Mouse (Mus musculus) stomach, embryonic 14.5 days (tissue): ENCODE data around the gene Casp3. TPM values are rescaled to one million over a fixed set of nuclear protein-coding genes. Genes with fewer than 3 reads are reported as not detected.
A peak's percentile ranks its signal among the peaks of the same experiment; 100 is the strongest.

Experiments used
- ATAC-seq: fragments of 200-750 bp; cut with Nextera tagmentation; 2 replicates; pipeline ENCODE4 v1.8.0; 2017; ENCODE audit warnings: low read depth, moderate TSS enrichment; ENCODE audit not compliant: insufficient number of reproducible peaks, insufficient read depth, low FRiP score
- H3K27ac ChIP-seq: fragments of 300-500 bp; sonication (generic); 2 replicates; pipeline ENCODE4 v1.5.1; 2014; ENCODE audit warnings: mild to moderate bottlenecking, low read length, moderate library complexity, mixed read lengths
- H3K27me3 ChIP-seq: fragments of 300-500 bp; sonication (generic); 2 replicates; pipeline ENCODE4 v1.6.1; 2014; ENCODE audit warnings: low read length, control low read depth, mixed read lengths; ENCODE audit not compliant: control insufficient read depth, insufficient read depth
- H3K36me3 ChIP-seq: fragments of 300-500 bp; sonication (generic); 2 replicates; pipeline ENCODE4 v1.6.1; 2014; ENCODE audit warnings: mild to moderate bottlenecking, control low read depth, low read length, moderate library complexity, mixed read lengths; ENCODE audit not compliant: control insufficient read depth, insufficient read depth
- H3K4me1 ChIP-seq: fragments of 300-500 bp; sonication (generic); 2 replicates; pipeline ENCODE4 v1.6.1; 2014; ENCODE audit warnings: low read length, control low read depth, mixed read lengths; ENCODE audit not compliant: control insufficient read depth, insufficient read depth
- H3K4me2 ChIP-seq: fragments of 300-500 bp; sonication (generic); replicated peaks from 2 replicates; pipeline ENCODE4 v1.6.1; 2014; ENCODE audit warnings: low read depth, low read length, control low read depth
- H3K4me3 ChIP-seq: fragments of 300-500 bp; sonication (generic); 2 replicates; pipeline ENCODE4 v1.5.1; 2014; ENCODE audit warnings: low read depth, low read length, control low read depth
- H3K9ac ChIP-seq: fragments of 300-500 bp; sonication (generic); replicated peaks from 2 replicates; pipeline ENCODE4 v1.6.1; 2014; ENCODE audit warnings: low read depth, mild to moderate bottlenecking, control low read depth, low read length, moderate library complexity, mixed read lengths
- H3K9me3 ChIP-seq: fragments of 300-500 bp; sonication (generic); 2 replicates; pipeline ENCODE4 v1.6.1; 2016; ENCODE audit warnings: low read depth, low read length, control low read depth; ENCODE audit not compliant: control insufficient read depth
- whole genome bisulfite sequencing: fragments of 180-500 bp; shearing (Covaris S2); extraction: QIAGEN DNeasy Blood & Tissue Kit; methylation state at CpG from one replicate; pipeline ENCODE4 v1.1.7; 2014; 5-methylcytosine and 5-hydroxymethylcytosine counted together
- polyA plus RNA-seq: library from polyadenylated mRNA; unstranded; fragments of >200 nt; fragmentation: Nextera tagmentation; extraction: Ambion mirVana; gene quantifications from 2 replicates; pipeline ENCODE4 v1.2.1, GENCODE M21; 2014

The Casp3 gene
- polyA plus RNA-seq, 1 experiment from 2014 or later: 53.9 TPM

DNA sequence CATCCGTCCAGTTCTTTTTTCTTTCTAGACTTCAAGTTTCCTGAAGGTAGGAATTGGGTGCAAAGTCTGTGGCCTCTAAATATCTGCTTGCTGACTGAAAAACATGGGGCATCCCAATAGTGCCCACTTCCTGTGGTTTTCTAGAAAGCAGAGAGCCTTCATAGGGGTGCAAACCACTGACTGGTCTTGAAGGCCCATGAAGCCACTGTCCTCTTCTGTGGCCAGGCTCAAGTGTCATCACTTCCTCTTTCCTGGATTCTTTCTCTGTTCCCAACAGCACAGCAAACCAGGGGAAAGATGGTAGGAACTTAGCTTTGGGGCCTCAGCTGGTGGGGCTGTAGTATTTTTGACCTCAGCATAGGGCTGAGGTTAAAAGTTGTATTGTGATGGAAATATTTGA lies 11.6 kb downstream of the Casp3 start:
- Histone ChIP-seq H3K27me3 (no peaks in the 10 kb centered on the region), H3K36me3 (peaks cover 22% of the 10 kb centered on the region), H3K27ac (no peak overlapping the region), H3K9me3 (no peaks in the 10 kb centered on the region), H3K4me2 (no peak overlapping the region), H3K4me1 (peaks cover 9% of the 10 kb centered on the region), H3K9ac (no peak overlapping the region), H3K4me3 (no peak overlapping the region)
- ATAC-seq: no peak
- 96% methylated on average over 1 of the region's 1 CpGs for WGBS

DNA sequence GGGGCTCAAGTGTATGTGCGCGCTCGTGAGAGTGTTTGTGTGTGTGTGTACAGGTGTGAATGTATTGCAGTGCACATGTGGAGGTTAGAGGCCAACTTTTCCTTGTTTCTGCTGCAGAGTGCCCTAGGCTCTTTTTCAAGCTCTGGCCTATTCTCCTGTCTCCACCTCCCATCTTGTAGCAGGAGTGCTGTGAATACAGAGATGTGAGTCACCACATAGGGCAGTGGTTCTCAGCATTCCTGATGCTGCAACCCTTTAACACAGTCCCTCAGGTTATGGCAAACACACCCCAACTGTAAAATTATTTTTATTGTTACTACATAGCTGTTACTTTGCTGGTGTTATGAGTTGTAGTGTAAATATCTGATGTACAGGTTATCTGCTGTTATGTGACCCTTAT lies 13.3 kb downstream of the Casp3 start:
- no peak overlapping the region for H3K4me3 ChIP-seq
- no peaks in the 10 kb centered on the region for H3K27me3 ChIP-seq
- peaks cover 3% of the 10 kb centered on the region; the same call in 1 of the 2 replicates for H3K4me1 ChIP-seq
- ATAC-seq: no peak
- 92% methylated on average over 3 of the region's 3 CpGs for WGBS
- H3K36me3 ChIP-seq: peaks cover 39% of the 10 kb centered on the region
- H3K9ac ChIP-seq: no peak overlapping the region
- H3K9me3 ChIP-seq: no peaks in the 10 kb centered on the region
- H3K27ac ChIP-seq: no peak overlapping the region
- H3K4me2 ChIP-seq: no peak overlapping the region

- H3K9ac ChIP-seq: no peak overlapping the region
- no peak overlapping the region for H3K4me2 ChIP-seq
- H3K36me3 ChIP-seq: peaks cover 43% of the 10 kb centered on the region
- no peak overlapping the region for H3K27ac ChIP-seq
- no peaks in the 10 kb centered on the region for H3K27me3 ChIP-seq
- WGBS: 93% methylated on average over 4 of the region's 4 CpGs
- H3K4me3 ChIP-seq: no peak overlapping the region
- no peaks in the 10 kb centered on the region for H3K9me3 ChIP-seq
- peaks cover under 1% of the 10 kb centered on the region; the same call in 1 of the 2 replicates for H3K4me1 ChIP-seq
- no peak for ATAC-seq
These were observed 13.8 kb downstream of the Casp3 start for GRCm38 (mm10) chr8:46630932-46631331.

DNA sequence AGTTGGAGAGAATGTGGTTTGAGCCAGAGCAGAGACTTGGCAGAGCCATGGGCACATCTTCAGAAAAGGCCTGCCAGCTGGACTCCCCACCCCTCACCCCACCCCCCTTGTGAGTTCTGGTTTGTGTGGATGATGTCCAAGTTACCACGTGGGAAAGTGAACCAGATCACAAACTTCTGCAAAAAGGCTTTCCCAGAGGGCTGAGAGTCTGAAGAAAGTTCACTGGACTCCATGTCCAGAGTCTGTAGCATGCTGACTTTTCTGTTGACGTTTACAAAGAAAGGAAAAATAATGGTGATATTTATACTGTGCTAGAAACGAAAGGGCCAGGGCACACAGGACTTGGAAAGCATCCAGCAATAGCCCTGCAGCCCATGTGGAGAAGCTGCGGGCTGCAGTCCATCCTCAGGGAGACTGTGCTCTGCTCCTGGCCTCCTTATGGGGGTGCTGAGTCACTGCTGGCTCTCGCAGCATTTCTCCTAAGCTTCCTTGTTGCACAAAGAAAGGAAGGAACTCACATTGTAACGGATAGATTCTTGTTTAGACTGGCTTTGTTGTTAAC lies 22.0 kb downstream of the Casp3 start:
- peak; percentile 58; the same call in 1 of the 2 replicates for ATAC-seq
- H3K4me2 ChIP-seq: no peak overlapping the region
- WGBS: 44% methylated on average over 6 of the region's 6 CpGs
- H3K4me1 ChIP-seq: no peaks in the 10 kb centered on the region
- no peak overlapping the region for H3K4me3 ChIP-seq
- no peak overlapping the region for H3K27ac ChIP-seq
- no peaks in the 10 kb centered on the region for H3K9me3 ChIP-seq
- no peaks in the 10 kb centered on the region for H3K27me3 ChIP-seq
- peaks cover 33% of the 10 kb centered on the region for H3K36me3 ChIP-seq
- no peak overlapping the region for H3K9ac ChIP-seq

- no peak overlapping the region for H3K4me2 ChIP-seq
- H3K4me3 ChIP-seq: no peak overlapping the region
- no peaks in the 10 kb centered on the region for H3K27me3 ChIP-seq
- no peak overlapping the region for H3K9ac ChIP-seq
- H3K4me1 ChIP-seq: no peaks in the 10 kb centered on the region
- no peak overlapping the region; the same call in 1 of the 2 replicates for H3K27ac ChIP-seq
- ATAC-seq: no peak
- WGBS: 79% methylated on average over 5 of the region's 5 CpGs
- H3K9me3 ChIP-seq: no peaks in the 10 kb centered on the region
- peaks cover 27% of the 10 kb centered on the region for H3K36me3 ChIP-seq
These were observed 22.8 kb downstream of the Casp3 start for GRCm38 (mm10) chr8:46639852-46640251.

GRCm38 (mm10) chr8:46641272-46641671 lies 24.2 kb downstream of the Casp3 start:
- ATAC-seq: no peak
- Histone ChIP-seq H3K9me3 (no peaks in the 10 kb centered on the region), H3K4me3 (no peak overlapping the region), H3K27me3 (no peaks in the 10 kb centered on the region), H3K36me3 (peaks cover 14% of the 10 kb centered on the region), H3K9ac (no peak overlapping the region), H3K4me1 (no peaks in the 10 kb centered on the region), H3K4me2 (no peak overlapping the region), H3K27ac (no peak overlapping the region)
- WGBS: 85% methylated on average over 5 of the region's 5 CpGs

DNA sequence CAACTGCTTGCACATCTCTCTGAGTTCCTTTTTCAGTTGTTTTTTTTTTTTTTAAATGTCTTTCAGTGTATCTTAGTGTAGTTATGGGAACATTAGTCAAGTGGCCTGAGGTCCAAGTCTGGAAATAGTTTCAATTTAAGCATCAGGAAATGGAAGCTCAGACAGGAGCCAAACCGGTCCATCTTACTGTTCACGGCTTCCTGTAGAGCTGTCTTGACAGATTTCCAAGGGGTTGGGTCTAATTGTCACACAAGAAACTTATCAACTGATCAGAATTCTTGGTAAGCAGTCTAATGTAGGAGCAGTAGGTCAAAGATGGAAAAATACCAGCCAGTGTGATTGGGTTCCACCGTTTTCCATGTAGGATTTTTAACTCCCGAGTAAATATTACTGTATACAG lies 31.3 kb downstream of the Casp3 start:
- 81% methylated on average over 4 of the region's 4 CpGs for WGBS
- no peak overlapping the region for H3K27ac ChIP-seq
- H3K27me3 ChIP-seq: no peaks in the 10 kb centered on the region
- no peak overlapping the region for H3K9ac ChIP-seq
- H3K36me3 ChIP-seq: no peaks in the 10 kb centered on the region
- no peak overlapping the region for H3K4me2 ChIP-seq
- H3K4me3 ChIP-seq: no peak overlapping the region
- no peak for ATAC-seq
- no peaks in the 10 kb centered on the region for H3K4me1 ChIP-seq
- H3K9me3 ChIP-seq: no peaks in the 10 kb centered on the region

DNA sequence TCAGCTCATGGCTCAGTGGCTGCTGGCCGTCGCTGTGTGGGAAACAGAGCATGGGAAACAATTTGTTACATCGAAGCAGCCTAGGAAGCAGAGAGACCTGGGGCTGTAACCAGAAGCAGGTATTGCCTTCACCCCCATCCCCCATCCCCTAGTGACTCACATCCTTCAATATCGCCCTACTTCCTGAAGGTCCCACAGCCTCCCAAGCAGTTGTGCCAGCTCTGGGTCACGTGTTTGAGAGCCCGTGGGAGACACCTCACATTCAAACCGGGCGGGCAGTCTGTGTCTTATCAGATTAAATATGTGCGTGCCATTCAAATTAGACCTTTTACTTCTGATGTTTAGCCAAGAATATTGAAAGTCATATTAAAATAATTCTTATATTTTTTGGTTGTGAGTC lies 34.8 kb downstream of the Casp3 start:
- ATAC-seq: no peak
- WGBS: 66% methylated on average over 9 of the region's 9 CpGs

DNA sequence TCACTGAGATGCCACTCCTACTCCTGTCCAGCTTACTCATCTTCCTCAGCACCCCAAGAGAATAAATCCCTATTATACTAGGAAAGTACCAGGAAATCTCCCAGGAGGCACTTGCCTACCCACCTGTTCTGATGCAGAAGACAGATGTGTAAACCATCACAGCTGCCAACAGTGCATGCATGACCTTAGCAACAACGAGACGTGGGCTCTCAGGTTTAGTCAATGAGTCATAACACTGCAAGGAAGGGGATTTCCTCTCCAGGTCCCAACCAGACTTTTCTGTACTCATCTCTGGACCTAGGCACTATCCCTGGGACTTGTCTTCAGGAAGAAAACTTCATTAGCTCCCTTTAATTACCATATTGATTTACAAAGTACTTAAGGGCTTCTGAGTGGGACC lies 38.8 kb downstream of the Casp3 start:
- H3K4me2 ChIP-seq: no peak overlapping the region
- no peaks in the 10 kb centered on the region for H3K4me1 ChIP-seq
- H3K27me3 ChIP-seq: no peaks in the 10 kb centered on the region
- ATAC-seq: no peak
- H3K4me3 ChIP-seq: no peak overlapping the region
- 58% methylated on average over 2 of the region's 2 CpGs for WGBS
- H3K9ac ChIP-seq: no peak overlapping the region
- no peak overlapping the region for H3K27ac ChIP-seq
- no peaks in the 10 kb centered on the region for H3K36me3 ChIP-seq
- no peaks in the 10 kb centered on the region for H3K9me3 ChIP-seq

More for the DNA sequence above, 34.8 kb downstream of the Casp3 start:
- H3K4me1 ChIP-seq: no peaks in the 10 kb centered on the region
- H3K9me3 ChIP-seq: no peaks in the 10 kb centered on the region
- H3K27me3 ChIP-seq: no peaks in the 10 kb centered on the region
- H3K4me3 ChIP-seq: no peak overlapping the region
- no peaks in the 10 kb centered on the region for H3K36me3 ChIP-seq
- no peak overlapping the region for H3K9ac ChIP-seq
- no peak overlapping the region for H3K27ac ChIP-seq
- no peak overlapping the region for H3K4me2 ChIP-seq
